Mouse (Mus musculus): Measurements from ENCODE around the gene Tmod3. TPM values are rescaled to one million over a fixed set of nuclear protein-coding genes. Genes with fewer than 3 reads are reported as not detected.

Tmod3 gene
- 99.1 and 107 TPM in 2 replicates for polyA plus RNA-seq (2015; fragmentation: Nextera tagmentation; extraction: Ambion mirVana)

DNA sequence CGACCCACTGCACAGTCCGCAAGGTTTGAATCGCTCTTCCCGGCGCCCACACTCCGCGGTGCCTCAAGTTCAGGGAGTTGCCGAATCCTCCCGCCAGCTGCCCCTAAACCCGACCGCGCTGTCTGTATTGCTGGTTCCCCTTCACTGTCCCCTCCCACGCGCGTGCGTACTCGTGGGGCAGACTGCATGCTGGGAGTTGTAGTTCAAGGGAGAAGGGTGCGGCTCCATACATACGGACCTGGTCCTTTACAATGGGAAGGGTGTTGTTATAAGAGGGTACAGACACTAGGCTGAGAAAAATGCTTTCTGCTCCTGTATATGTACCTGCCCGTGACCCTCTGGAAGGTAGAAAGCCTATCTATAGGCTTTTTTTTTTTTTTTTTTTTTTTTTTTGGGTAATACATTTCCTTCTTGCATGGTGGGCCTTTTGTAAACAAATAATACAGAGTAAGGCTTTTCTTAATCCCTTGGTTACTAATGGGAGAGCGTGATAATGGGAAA lies at the start of gene Tmod3:
Tmod3 (minus strand) TSS at position 146 of the 501 bp plus-strand sequence.
- peak within 1 kb of the TSS; percentile 84 for H3K9ac ChIP-seq (replicated peaks)
- H3K4me3 ChIP-seq, result peak within 1 kb of the TSS; percentile 72
- ATAC-seq (replicated peaks), result peak; percentile 99
- no peaks in the 10 kb centered on the region for H3K36me3 ChIP-seq
- no peaks in the 10 kb centered on the region for H3K9me3 ChIP-seq
- peaks cover 26% of the 10 kb centered on the region for H3K4me1 ChIP-seq
- H3K4me2 ChIP-seq (replicated peaks), result peak within 1 kb of the TSS; percentile 84
- H3K27ac ChIP-seq (replicated peaks), result peak within 1 kb of the TSS; percentile 81
- WGBS, result 2% methylated on average over 21 of the region's 21 CpGs
- H3K27me3 ChIP-seq, result no peaks in the 10 kb centered on the region

- Histone ChIP-seq H3K4me1 (peaks cover 12% of the 10 kb centered on the region; the same call in 1 of the 2 replicates), H3K4me2 (replicated peaks) (no peak overlapping the region), H3K27me3 (no peaks in the 10 kb centered on the region), H3K4me3 (no peak overlapping the region), H3K9me3 (no peaks in the 10 kb centered on the region; the same call in 1 of the 2 replicates), H3K36me3 (peaks cover 10% of the 10 kb centered on the region), H3K27ac (replicated peaks) (no peak overlapping the region), H3K9ac (replicated peaks) (no peak overlapping the region)
- ATAC-seq (replicated peaks), result no peak
- 88% methylated on average over 4 of the region's 4 CpGs for WGBS
Observed at GRCm38 (mm10) chr9:75607496-75607895, 48.0 kb upstream of the Tmod3 start.

- 67% methylated on average over 12 of the region's 12 CpGs for WGBS
- H3K27ac ChIP-seq (replicated peaks), result no peak overlapping the region
Observed at GRCm38 (mm10) chr9:75601510-75601909, 42.1 kb upstream of the Tmod3 start.

GRCm38 (mm10) chr9:75600166-75600934 lies 40.9 kb upstream of the Tmod3 start:
- Histone ChIP-seq H3K36me3 (peaks cover 19% of the 10 kb centered on the region), H3K9ac (replicated peaks) (no peak overlapping the region), H3K4me1 (peaks cover 16% of the 10 kb centered on the region), H3K4me2 (replicated peaks) (no peak overlapping the region), H3K27me3 (no peaks in the 10 kb centered on the region), H3K27ac (replicated peaks) (no peak overlapping the region), H3K9me3 (no peaks in the 10 kb centered on the region; the same call in 1 of the 2 replicates), H3K4me3 (no peak overlapping the region)
- 70% methylated on average over 7 of the region's 7 CpGs for WGBS
- no peak for ATAC-seq (replicated peaks)

More at GRCm38 (mm10) chr9:75601510-75601909, 42.1 kb upstream of the Tmod3 start:
- Histone ChIP-seq H3K9ac (replicated peaks) (no peak overlapping the region), H3K4me1 (peaks cover 16% of the 10 kb centered on the region), H3K9me3 (no peaks in the 10 kb centered on the region; the same call in 1 of the 2 replicates), H3K36me3 (peaks cover 12% of the 10 kb centered on the region), H3K4me3 (no peak overlapping the region), H3K4me2 (replicated peaks) (no peak overlapping the region), H3K27me3 (no peaks in the 10 kb centered on the region)
- no peak for ATAC-seq (replicated peaks)

GRCm38 (mm10) chr9:75599191-75599841 lies 39.9 kb upstream of the Tmod3 start:
- H3K9me3 ChIP-seq, result no peaks in the 10 kb centered on the region
- no peak overlapping the region for H3K27ac ChIP-seq (replicated peaks)
- H3K9ac ChIP-seq (replicated peaks), result no peak overlapping the region
- H3K4me2 ChIP-seq (replicated peaks), result no peak overlapping the region
- no peak overlapping the region for H3K4me3 ChIP-seq
- peak; percentile 92 for ATAC-seq (replicated peaks)
- H3K36me3 ChIP-seq, result peaks cover 18% of the 10 kb centered on the region
- WGBS, result 27% methylated on average over 5 of the region's 5 CpGs
- peaks cover 16% of the 10 kb centered on the region for H3K4me1 ChIP-seq
- no peaks in the 10 kb centered on the region for H3K27me3 ChIP-seq

GRCm38 (mm10) chr9:75597596-75597995 lies 38.1 kb upstream of the Tmod3 start:
- no peak for ATAC-seq (replicated peaks)
- WGBS, result 80% methylated on average over 4 of the region's 4 CpGs
- Histone ChIP-seq H3K9me3 (no peaks in the 10 kb centered on the region), H3K4me1 (peaks cover 16% of the 10 kb centered on the region), H3K4me2 (replicated peaks) (no peak overlapping the region), H3K4me3 (no peak overlapping the region), H3K27ac (replicated peaks) (no peak overlapping the region), H3K9ac (replicated peaks) (no peak overlapping the region), H3K36me3 (peaks cover 29% of the 10 kb centered on the region), H3K27me3 (no peaks in the 10 kb centered on the region)

GRCm38 (mm10) chr9:75597036-75597435 lies 37.6 kb upstream of the Tmod3 start:
- peaks cover 16% of the 10 kb centered on the region for H3K4me1 ChIP-seq
- no peaks in the 10 kb centered on the region for H3K9me3 ChIP-seq
- no peak overlapping the region for H3K4me3 ChIP-seq
- ATAC-seq (replicated peaks), result no peak
- H3K4me2 ChIP-seq (replicated peaks), result no peak overlapping the region
- WGBS, result 85% methylated on average over 13 of the region's 13 CpGs
- H3K9ac ChIP-seq (replicated peaks), result no peak overlapping the region
- H3K36me3 ChIP-seq, result peaks cover 34% of the 10 kb centered on the region
- no peak overlapping the region for H3K27ac ChIP-seq (replicated peaks)
- no peaks in the 10 kb centered on the region for H3K27me3 ChIP-seq

GRCm38 (mm10) chr9:75593481-75593880 lies 34.0 kb upstream of the Tmod3 start:
- Histone ChIP-seq H3K9me3 (no peaks in the 10 kb centered on the region), H3K36me3 (peaks cover 68% of the 10 kb centered on the region), H3K9ac (replicated peaks) (no peak overlapping the region), H3K27me3 (no peaks in the 10 kb centered on the region), H3K4me3 (no peak overlapping the region), H3K4me2 (replicated peaks) (no peak overlapping the region), H3K27ac (replicated peaks) (no peak overlapping the region), H3K4me1 (no peaks in the 10 kb centered on the region)
- ATAC-seq (replicated peaks), result peak; percentile 45; the same call in 1 of the 2 replicates
- WGBS, result 76% methylated on average over 5 of the region's 5 CpGs

DNA sequence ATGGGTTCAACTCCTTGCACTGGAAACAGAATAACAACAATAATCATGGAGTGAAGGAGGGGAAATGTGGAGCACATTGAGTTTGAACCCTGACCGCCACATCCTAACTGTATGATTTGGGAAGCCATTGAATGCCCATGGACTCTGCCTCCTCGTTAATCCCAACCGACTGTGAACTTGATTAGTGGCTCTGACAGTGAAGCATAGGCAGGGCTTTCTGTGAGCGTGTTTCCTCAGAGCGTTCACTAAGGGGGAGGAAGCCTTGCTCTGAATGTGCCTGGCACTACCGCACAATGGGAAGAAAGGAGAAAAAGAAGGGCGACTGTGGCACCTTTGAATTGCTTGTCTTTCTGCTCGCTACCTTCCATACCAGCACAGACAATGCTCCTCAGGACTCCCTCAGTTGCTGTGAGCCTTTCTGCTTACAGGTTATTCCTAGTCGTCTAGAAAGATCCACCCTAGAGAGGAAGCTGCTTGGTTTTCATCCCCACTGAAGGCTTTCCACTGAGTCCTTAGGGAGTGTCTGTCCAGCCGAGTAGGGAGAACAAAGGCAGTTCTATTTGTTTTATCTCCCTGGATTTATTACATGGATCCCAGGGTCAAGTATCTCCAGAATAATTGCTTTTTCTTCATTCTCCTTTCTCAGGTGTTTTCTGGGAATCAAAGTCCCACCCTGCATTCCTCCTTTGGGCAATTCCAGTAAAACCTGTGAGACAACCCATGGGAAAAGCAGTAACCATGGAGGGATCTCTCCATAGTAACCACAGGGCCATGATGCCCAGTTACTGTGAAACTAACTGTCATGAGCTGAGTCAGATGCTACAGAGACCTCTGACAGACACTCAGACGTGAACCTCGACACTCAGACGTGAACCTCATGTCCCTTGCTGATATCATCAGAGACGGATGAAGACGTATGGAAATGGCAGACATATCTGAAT lies 30.7 kb upstream of the Tmod3 start:
- Histone ChIP-seq H3K4me3 (no peak overlapping the region), H3K36me3 (peaks cover 91% of the 10 kb centered on the region), H3K4me2 (replicated peaks) (no peak overlapping the region), H3K27me3 (no peaks in the 10 kb centered on the region), H3K9me3 (no peaks in the 10 kb centered on the region), H3K9ac (replicated peaks) (no peak overlapping the region), H3K27ac (replicated peaks) (no peak overlapping the region), H3K4me1 (no peaks in the 10 kb centered on the region)
- ATAC-seq (replicated peaks), result no peak
- 73% methylated on average over 15 of the region's 15 CpGs for WGBS

GRCm38 (mm10) chr9:75581694-75582350 lies 22.4 kb upstream of the Tmod3 start:
- H3K27me3 ChIP-seq, result no peaks in the 10 kb centered on the region
- H3K9ac ChIP-seq (replicated peaks), result no peak overlapping the region
- no peak overlapping the region for H3K4me3 ChIP-seq
- H3K4me2 ChIP-seq (replicated peaks), result no peak overlapping the region
- H3K36me3 ChIP-seq, result peaks cover 77% of the 10 kb centered on the region
- no peaks in the 10 kb centered on the region for H3K4me1 ChIP-seq
- H3K27ac ChIP-seq (replicated peaks), result no peak overlapping the region
- ATAC-seq (replicated peaks), result peak; percentile 51; the same call in 1 of the 2 replicates
- WGBS, result 54% methylated on average over 7 of the region's 7 CpGs
- H3K9me3 ChIP-seq, result no peaks in the 10 kb centered on the region

GRCm38 (mm10) chr9:75579321-75579720 lies 19.9 kb upstream of the Tmod3 start:
- no peak for ATAC-seq (replicated peaks)
- no peak overlapping the region for H3K4me3 ChIP-seq
- no peaks in the 10 kb centered on the region for H3K27me3 ChIP-seq

More at GRCm38 (mm10) chr9:75579321-75579720, 19.9 kb upstream of the Tmod3 start:
- Histone ChIP-seq H3K4me1 (no peaks in the 10 kb centered on the region), H3K36me3 (peaks cover 76% of the 10 kb centered on the region), H3K9ac (replicated peaks) (no peak overlapping the region), H3K9me3 (no peaks in the 10 kb centered on the region), H3K27ac (replicated peaks) (no peak overlapping the region), H3K4me2 (replicated peaks) (no peak overlapping the region)
- WGBS, result 87% methylated on average over 6 of the region's 6 CpGs

Measured in forebrain, embryonic 15.5 days (tissue).